Mouse (Mus musculus) limb, embryonic 10.5 days (tissue): ENCODE measurements around the gene Yap1. TPM values are rescaled to one million over a fixed set of nuclear protein-coding genes. Genes with fewer than 3 reads are reported as not detected.
"Not testable (repeated sequence)": the region's sequence is repeated elsewhere in the genome, so short reads cannot be mapped to it uniquely, and the experiment has no call there.

Experiments
- DNase-seq: peaks from one replicate; pipeline ENCODE4 v3.0.0-alpha.2; 2017; ENCODE audit warnings: low spot score
- H3K27ac ChIP-seq: fragments of 300-500 bp; sonication (generic); 2 replicates; pipeline ENCODE4 v1.5.1; 2016; ENCODE audit warnings: mild to moderate bottlenecking
- H3K27me3 ChIP-seq: fragments of 300-500 bp; sonication (generic); 2 replicates; pipeline ENCODE4 v1.6.1; 2016; ENCODE audit warnings: low read depth, mild to moderate bottlenecking; ENCODE audit not compliant: poor library complexity, severe bottlenecking
- H3K36me3 ChIP-seq: fragments of 300-500 bp; sonication (generic); 2 replicates; pipeline ENCODE4 v1.6.1; 2016; ENCODE audit warnings: mild to moderate bottlenecking, moderate library complexity
- H3K4me1 ChIP-seq: fragments of 300-500 bp; sonication (generic); 2 replicates; pipeline ENCODE4 v1.6.1; 2016
- H3K4me3 ChIP-seq: fragments of 300-500 bp; sonication (generic); 2 replicates; pipeline ENCODE4 v1.5.1; 2016; ENCODE audit warnings: mild to moderate bottlenecking, moderate library complexity
- H3K9me3 ChIP-seq: fragments of 300-500 bp; sonication (generic); replicated peaks from 2 replicates; pipeline ENCODE4 v1.6.1; 2016; ENCODE audit warnings: mild to moderate bottlenecking
- WGBS: fragments of 180-500 bp; shearing (Covaris S2); methylation state at CpG from one replicate; pipeline ENCODE4 v1.1.7; 2016; 5-methylcytosine and 5-hydroxymethylcytosine counted together
- polyA plus RNA-seq: library from polyadenylated mRNA; unstranded; fragments of >200 nt; fragmentation: Nextera tagmentation; extraction: Ambion mirVana; gene quantifications from 2 replicates; pipeline ENCODE4 v1.2.1, GENCODE M21; 2016

The Yap1 gene
- polyA plus RNA-seq, 1 experiment from 2014 or later: 55.6 TPM

- Histone ChIP-seq H3K27ac (no peak overlapping the region), H3K4me1 (peaks cover 10% of the 10 kb centered on the region), H3K9me3 (no peaks in the 10 kb centered on the region), H3K27me3 (no peaks in the 10 kb centered on the region), H3K4me3 (no peak overlapping the region), H3K36me3 (no peaks in the 10 kb centered on the region)
- WGBS: 5% methylated on average over 3 of the region's 3 CpGs
- peak; percentile 72 for DNase-seq
Observed at GRCm38 (mm10) chr9:7897502-7897901, 106.9 kb downstream of the Yap1 start.

- not testable (repeated sequence) for H3K9me3 ChIP-seq, DNase-seq
- 98% methylated on average over 1 of the region's 1 CpGs for WGBS
Observed at GRCm38 (mm10) chr9:7891796-7892195, 112.6 kb downstream of the Yap1 start.

DNA sequence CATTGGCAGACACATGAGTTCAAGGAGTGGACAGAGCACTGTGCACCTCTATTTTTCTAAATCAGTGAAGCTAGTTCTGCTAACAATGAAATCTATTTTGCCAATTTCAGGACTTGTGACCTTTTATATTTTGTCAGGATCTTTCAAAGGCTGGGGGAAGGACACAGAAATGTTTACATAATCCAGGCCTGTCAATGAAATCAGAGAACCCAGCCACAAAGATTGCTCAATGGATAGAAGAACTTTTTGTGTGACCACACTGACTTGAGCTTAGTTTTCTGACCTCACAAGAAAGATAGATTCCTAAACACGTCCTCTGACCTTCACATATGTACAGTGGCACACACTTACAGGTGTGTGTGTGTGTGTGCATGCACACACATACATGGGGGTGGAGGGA, 113.2 kb downstream of the Yap1 start:
- Histone ChIP-seq H3K9me3 (0 out of 2 replicates have a peak, but pooled peaks cover 2% of the 10 kb centered on the region), H3K4me1 (no peaks in the 10 kb centered on the region), H3K4me3 (no peak overlapping the region), H3K27me3 (no peaks in the 10 kb centered on the region), H3K27ac (no peak overlapping the region), H3K36me3 (no peaks in the 10 kb centered on the region)
- no peak for DNase-seq
- 79% methylated on average over 1 of the region's 1 CpGs for WGBS

More at GRCm38 (mm10) chr9:7891796-7892195, 112.6 kb downstream of the Yap1 start:
- not testable (repeated sequence) for H3K27ac ChIP-seq, H3K27me3 ChIP-seq, H3K4me3 ChIP-seq, H3K4me1 ChIP-seq, H3K36me3 ChIP-seq

- WGBS: 97% methylated on average over 3 of the region's 3 CpGs
- H3K4me1 ChIP-seq: no peaks in the 10 kb centered on the region
- no peak for DNase-seq
- H3K4me3 ChIP-seq: no peak overlapping the region
- H3K27ac ChIP-seq: no peak overlapping the region
- no peaks in the 10 kb centered on the region for H3K27me3 ChIP-seq
- no peaks in the 10 kb centered on the region for H3K9me3 ChIP-seq
- H3K36me3 ChIP-seq: no peaks in the 10 kb centered on the region
Observed at GRCm38 (mm10) chr9:7884346-7884745, 120.0 kb downstream of the Yap1 start.

DNA sequence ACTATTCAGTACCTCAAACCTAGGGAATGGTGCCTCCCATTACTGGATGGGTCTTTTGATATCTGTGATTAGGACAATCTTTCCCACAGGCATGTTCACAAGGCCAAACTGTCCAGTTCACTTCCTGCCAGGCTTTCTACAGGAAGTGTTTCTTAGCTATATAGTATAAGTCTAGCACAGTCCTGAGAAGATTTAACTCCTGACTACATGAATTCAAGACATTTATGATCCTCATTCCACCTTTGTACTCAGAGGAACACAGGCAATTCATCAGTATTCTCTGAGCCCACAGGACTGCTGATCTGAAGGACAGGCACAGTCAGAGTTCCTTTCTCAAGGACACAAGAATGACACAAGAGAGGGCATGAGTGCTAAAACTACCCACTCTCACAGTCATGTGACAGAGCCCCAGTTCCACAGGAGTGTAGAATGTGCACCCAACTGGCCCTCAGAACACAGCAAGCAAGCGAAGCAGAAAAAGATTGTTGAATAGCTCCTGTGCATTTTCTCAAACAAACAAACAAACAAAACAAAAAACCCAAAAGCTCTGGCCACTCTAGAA, 122.0 kb downstream of the Yap1 start:
- Histone ChIP-seq H3K4me3 (no peak overlapping the region), H3K36me3 (no peaks in the 10 kb centered on the region), H3K27me3 (no peaks in the 10 kb centered on the region), H3K4me1 (no peaks in the 10 kb centered on the region), H3K9me3 (no peaks in the 10 kb centered on the region), H3K27ac (no peak overlapping the region)
- WGBS: 92% methylated on average over 1 of the region's 1 CpGs
- DNase-seq: no peak

Other genes with a start within 250 kb of the Yap1 start
- gene Tmem123, start 240.6 kb downstream of the Yap1 start, polyA plus RNA-seq: 89.2 and 90.5 TPM in 2 replicates
- 26.8 and 37.6 TPM in 2 replicates for gene Birc2, start 167.5 kb downstream of the Yap1 start, polyA plus RNA-seq
- 7.4 and 8.2 TPM in 2 replicates for gene Birc3, start 131.4 kb downstream of the Yap1 start, polyA plus RNA-seq
- gene Cfap300, start 38.2 kb upstream of the Yap1 start, polyA plus RNA-seq: 15.2 and 18.1 TPM in 2 replicates
- 2.7 and 2.9 TPM in 2 replicates for gene Cep126, start 129.7 kb upstream of the Yap1 start, polyA plus RNA-seq